Mouse (Mus musculus) G1E (cell line): Measurements from ENCODE around the gene Adgrl2. TPM values are rescaled to one million over a fixed set of nuclear protein-coding genes. Genes with fewer than 3 reads are reported as not detected.

Experiments used
- ATAC-seq: 2 replicates; pipeline ENCODE4 v1.8.0; 2016; ENCODE audit warnings: mild to moderate bottlenecking; ENCODE audit not compliant: insufficient number of reproducible peaks, poor library complexity, low FRiP score, severe bottlenecking; ENCODE audit errors: extremely low read depth
- DNase-seq: peaks from one replicate; pipeline ENCODE4 v3.0.0; 2012; ENCODE audit warnings: low spot score
- H3K27me3 ChIP-seq: 2 replicates; pipeline ENCODE4 v1.6.1; 2012; ENCODE audit warnings: mild to moderate bottlenecking, low read length, inconsistent platforms; ENCODE audit not compliant: insufficient read depth
- H3K36me3 ChIP-seq: replicated peaks from 2 replicates; pipeline ENCODE3; 2012; ENCODE audit warnings: mild to moderate bottlenecking, inconsistent platforms
- H3K4me1 ChIP-seq: 2 replicates; pipeline ENCODE4 v1.6.1; 2012; ENCODE audit warnings: low read depth, low read length, inconsistent platforms, mixed read lengths; ENCODE audit not compliant: insufficient read depth
- H3K4me3 ChIP-seq: 2 replicates; pipeline ENCODE4 v1.5.1; 2012; ENCODE audit warnings: low read depth, mild to moderate bottlenecking, inconsistent platforms, low read length, moderate library complexity, mixed read lengths
- H3K9me3 ChIP-seq: replicated peaks from 2 replicates; pipeline ENCODE4 v1.6.1; 2012; ENCODE audit warnings: inconsistent platforms
- CTCF ChIP-seq: IDR thresholded peaks from 2 replicates; pipeline ENCODE4 v1.5.1; 2012; ENCODE audit warnings: low read depth, low read length, inconsistent platforms, mixed read lengths
- GATA1 ChIP-seq: IDR thresholded peaks from 2 replicates; pipeline ENCODE4 v1.6.1; 2012; ENCODE audit warnings: borderline replicate concordance, low read length, inconsistent platforms, mixed read lengths
- GATA2 ChIP-seq: IDR thresholded peaks from 2 replicates; pipeline ENCODE4 v1.6.1; 2012; ENCODE audit warnings: low read depth, low read length, inconsistent platforms, borderline replicate concordance
- POLR2AphosphoS5 ChIP-seq: IDR thresholded peaks from 2 replicates; pipeline ENCODE4 v1.6.1; 2012; ENCODE audit warnings: low read depth, low read length, inconsistent platforms; ENCODE audit not compliant: insufficient replicate concordance
- TAL1 ChIP-seq: conservative IDR thresholded peaks from 2 replicates; pipeline ENCODE4 v1.6.1; 2012; ENCODE audit warnings: low read depth, low read length, inconsistent platforms, mixed read lengths
- polyA plus RNA-seq: library from polyadenylated mRNA; stranded (reverse); fragments of >175 nt; gene quantifications from 2 replicates; pipeline ENCODE4 v1.2.3, GENCODE M21; 2012
- total RNA-seq, 2 experiments: library from RNA; stranded (forward) in 1 of 2; stranded (reverse) in 1 of 2; fragments of 200-1000 nt in 1 of 2; fragments of >200 nt in 1 of 2; fragmentation: Nextera tagmentation in 1 of 2; gene quantifications; 2 replicates each; pipeline ENCODE4 v1.2.3; 2014 to 2017

Gene Adgrl2
- total and polyA plus RNA-seq, 3 experiments = 0.38 TPM; not detected in 2

- TF ChIP-seq GATA2 = no peak
- TF ChIP-seq TAL1 = no peak
- no peak for TF ChIP-seq GATA1
- no peak for TF ChIP-seq CTCF
- TF ChIP-seq POLR2AphosphoS5 = no peak
- H3K27me3 ChIP-seq = no peaks in the 10 kb centered on the region
- H3K4me1 ChIP-seq = no peaks in the 10 kb centered on the region
- H3K9me3 ChIP-seq = peaks cover 37% of the 10 kb centered on the region
- DNase-seq (no peak), ATAC-seq (no peak)
- H3K4me3 ChIP-seq = no peak overlapping the region
- no peaks in the 10 kb centered on the region for H3K36me3 ChIP-seq
Observed at GRCm38 (mm10) chr3:148852556-148852955, 137.8 kb downstream of the Adgrl2 start.

GRCm38 (mm10) chr3:148850821-148851220, 139.5 kb downstream of the Adgrl2 start:
- Histone ChIP-seq H3K4me1 (no peaks in the 10 kb centered on the region), H3K4me3 (no peak overlapping the region), H3K36me3 (no peaks in the 10 kb centered on the region), H3K9me3 (peaks cover 42% of the 10 kb centered on the region), H3K27me3 (no peaks in the 10 kb centered on the region)
- no peak for TF ChIP-seq POLR2AphosphoS5
- TF ChIP-seq GATA2 = no peak
- TF ChIP-seq TAL1 = no peak
- no peak for TF ChIP-seq CTCF
- no peak for TF ChIP-seq GATA1
- ATAC-seq (no peak), DNase-seq (no peak)

DNA sequence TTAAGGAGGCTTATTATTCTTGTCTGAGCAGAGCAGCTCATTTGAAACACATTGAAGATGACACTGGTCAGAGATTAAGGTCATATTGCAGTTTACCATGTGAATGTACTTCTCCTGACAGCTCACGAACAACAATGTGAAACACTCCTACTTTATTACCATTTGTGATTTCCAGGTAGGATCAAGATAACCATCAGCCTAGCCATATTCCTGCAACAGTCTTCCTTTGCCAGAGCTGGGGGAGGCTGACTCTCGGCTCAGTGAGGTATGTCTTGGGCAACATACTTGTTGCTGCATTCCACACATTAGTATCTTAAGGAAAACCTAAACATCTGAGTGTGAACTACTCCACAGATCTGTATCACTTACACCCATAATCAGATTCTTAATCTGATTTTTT, 142.0 kb downstream of the Adgrl2 start:
- Histone ChIP-seq H3K27me3 (no peaks in the 10 kb centered on the region), H3K9me3 (peaks cover 39% of the 10 kb centered on the region), H3K36me3 (no peaks in the 10 kb centered on the region), H3K4me3 (no peak overlapping the region), H3K4me1 (no peaks in the 10 kb centered on the region)
- no peak for TF ChIP-seq GATA1
- no peak for TF ChIP-seq POLR2AphosphoS5
- no peak for TF ChIP-seq CTCF
- no peak for TF ChIP-seq TAL1
- no peak for TF ChIP-seq GATA2
- no peak for ATAC-seq
- no peak for DNase-seq

DNA sequence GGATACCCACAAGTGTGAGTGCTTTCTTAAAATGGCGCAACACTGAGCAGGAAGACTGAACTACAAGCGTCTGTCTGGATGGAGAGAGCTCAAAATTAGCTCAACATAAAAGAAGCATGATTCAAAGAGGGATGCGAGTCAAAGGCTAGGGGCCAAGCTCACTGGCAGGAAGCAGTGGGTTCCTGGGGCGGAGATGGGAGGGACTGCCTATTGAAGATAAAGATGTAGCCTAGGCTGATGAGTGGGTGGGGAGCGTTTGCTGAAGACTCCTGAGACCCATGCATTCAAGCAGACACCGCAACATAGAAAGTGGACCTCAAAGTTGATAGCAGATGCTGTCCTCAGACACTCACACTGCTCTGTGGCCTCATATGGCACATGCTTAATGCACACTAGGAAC, 146.2 kb downstream of the Adgrl2 start:
- TF ChIP-seq GATA2 (no peak), GATA1 (no peak), POLR2AphosphoS5 (no peak), TAL1 (no peak), CTCF (no peak)
- no peaks in the 10 kb centered on the region for H3K4me1 ChIP-seq
- no peaks in the 10 kb centered on the region for H3K36me3 ChIP-seq
- no peak overlapping the region for H3K4me3 ChIP-seq
- H3K27me3 ChIP-seq = no peaks in the 10 kb centered on the region
- H3K9me3 ChIP-seq = peaks cover 29% of the 10 kb centered on the region
- ATAC-seq = no peak
- DNase-seq = no peak

- no peaks in the 10 kb centered on the region for H3K27me3 ChIP-seq
- peaks cover 40% of the 10 kb centered on the region for H3K9me3 ChIP-seq
- no peaks in the 10 kb centered on the region for H3K4me1 ChIP-seq
- H3K4me3 ChIP-seq = no peak overlapping the region
- no peak for TF ChIP-seq CTCF
- TF ChIP-seq TAL1 = no peak
- TF ChIP-seq GATA1 = no peak
- no peak for TF ChIP-seq POLR2AphosphoS5
- TF ChIP-seq GATA2 = no peak
- DNase-seq (no peak), ATAC-seq (no peak)
- H3K36me3 ChIP-seq = no peaks in the 10 kb centered on the region
Observed at GRCm38 (mm10) chr3:148842533-148842932, 147.8 kb downstream of the Adgrl2 start.

GRCm38 (mm10) chr3:148838835-148839296, 151.5 kb downstream of the Adgrl2 start:
- no peak for ATAC-seq
- H3K4me3 ChIP-seq = no peak overlapping the region
- H3K9me3 ChIP-seq = peaks cover 40% of the 10 kb centered on the region
- DNase-seq = no peak
- H3K36me3 ChIP-seq = no peaks in the 10 kb centered on the region
- H3K27me3 ChIP-seq = no peaks in the 10 kb centered on the region
- TF ChIP-seq POLR2AphosphoS5 = no peak
- H3K4me1 ChIP-seq = no peaks in the 10 kb centered on the region
